Mouse (Mus musculus): ENCODE measurements at regions not wholly inside any gene's neighbourhood (a gene's known extent, or its start where the extent isn't known, plus 50 kb on each side); places are given as distances from the start of the nearest gene placed in this dataset.

DNA sequence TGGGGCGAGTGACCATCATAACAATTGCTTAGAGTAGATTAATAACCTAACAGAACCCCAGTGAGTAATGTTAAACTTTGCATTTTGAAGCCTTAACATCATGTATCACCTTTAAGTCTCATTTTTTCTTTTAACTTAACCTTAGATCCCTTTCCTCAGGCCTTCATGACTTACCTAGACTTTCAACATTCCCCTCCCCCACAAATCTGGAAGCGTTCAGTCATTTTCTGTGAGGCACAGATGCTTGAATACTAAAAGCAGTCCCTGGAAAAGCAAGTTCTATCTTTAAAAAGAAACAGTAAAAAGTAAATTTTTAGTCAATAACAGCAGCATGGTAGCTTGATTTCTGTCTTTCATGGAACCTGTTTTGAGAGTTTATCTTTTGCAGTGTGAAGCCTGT is 171.3 kb upstream of the Fggy start:
- no peak for TF ChIP-seq ZKSCAN1 (IDR thresholded peaks at IDR 0.05; ENCODE audit: low read depth, low read length)
- TF ChIP-seq POLR2A (IDR thresholded peaks at IDR 0.05; ENCODE audit: control insufficient read depth in 1 of 2, insufficient read depth in 1 of 2, low read depth in 1 of 2, low read length in 2 of 2, poor library complexity in 1 of 2), result no peak
- no peak for TF ChIP-seq GABPA (IDR thresholded peaks at IDR 0.05; ENCODE audit: low read depth, low read length)
- TF ChIP-seq EP300 (IDR thresholded peaks at IDR 0.05; ENCODE audit: low read depth in 1 of 2, low read length in 2 of 2), result no peak
